Mouse (Mus musculus): Measurements from ENCODE around the gene Ctnna3. TPM values are rescaled to one million over a fixed set of nuclear protein-coding genes. Genes with fewer than 3 reads are reported as not detected.

The Ctnna3 gene
- polyA plus RNA-seq, 1 experiment from 2014 or later = 0.39 TPM

DNA sequence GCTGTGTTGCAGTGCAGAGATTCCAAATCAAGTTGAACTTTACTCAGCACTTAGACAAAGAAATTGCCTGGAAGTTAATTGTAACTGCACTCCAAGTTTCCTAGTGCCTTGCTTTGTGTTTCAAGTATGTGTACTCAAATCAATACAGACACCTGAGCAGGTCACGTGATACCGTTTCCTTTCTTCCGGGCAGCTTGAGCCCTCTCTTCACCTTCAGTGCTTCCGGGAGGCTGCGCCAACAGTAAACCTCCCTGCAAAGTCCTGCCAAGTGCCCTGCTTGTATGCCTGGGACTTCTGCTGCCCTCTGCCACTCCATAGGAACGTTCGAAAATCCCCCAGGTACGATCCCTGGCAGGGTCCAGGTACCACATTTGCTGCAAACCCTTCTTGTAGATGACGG, 223.0 kb downstream of the Ctnna3 start:
- Histone ChIP-seq H3K4me2 (no peak overlapping the region), H3K27me3 (ENCODE audit: insufficient read depth, low read length) (no peaks in the 10 kb centered on the region), H3K4me3 (ENCODE audit: low read depth, low read length) (no peak overlapping the region), H3K9me3 (ENCODE audit: low read depth, low read length) (no peaks in the 10 kb centered on the region), H3K27ac (ENCODE audit: low read depth) (no peak overlapping the region), H3K36me3 (ENCODE audit: insufficient read depth) (no peaks in the 10 kb centered on the region), H3K9ac (no peak overlapping the region), H3K4me1 (ENCODE audit: insufficient read depth) (no peaks in the 10 kb centered on the region)
- 66% methylated on average over 9 of the region's 9 CpGs for WGBS
- TF ChIP-seq CTCF (IDR thresholded peaks at IDR 0.05; ENCODE audit: low read depth) = no peak
- DNase-seq = peak; percentile 26
- ATAC-seq (ENCODE audit: insufficient read depth) = peak; percentile 80

DNA sequence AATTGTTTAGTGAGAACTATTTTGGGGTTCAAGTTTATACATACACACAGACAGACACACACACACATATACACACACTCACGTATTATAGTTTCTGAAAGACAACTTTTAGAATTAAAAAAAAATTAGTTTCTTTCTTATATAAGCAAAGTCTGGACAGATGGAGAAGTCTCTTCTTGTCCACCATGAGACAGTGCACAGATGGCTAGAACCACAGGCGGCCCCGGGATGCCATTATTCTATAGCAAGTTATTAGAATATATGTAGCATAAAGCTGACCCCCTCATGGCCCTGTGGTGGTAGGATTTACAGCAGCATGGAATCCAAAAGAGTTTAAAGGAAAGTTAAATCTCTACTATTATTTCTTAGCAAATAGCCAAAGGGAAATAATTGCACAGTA, 223.7 kb downstream of the Ctnna3 start:
- no peak overlapping the region for H3K4me3 ChIP-seq (ENCODE audit: low read depth, low read length)

DNA sequence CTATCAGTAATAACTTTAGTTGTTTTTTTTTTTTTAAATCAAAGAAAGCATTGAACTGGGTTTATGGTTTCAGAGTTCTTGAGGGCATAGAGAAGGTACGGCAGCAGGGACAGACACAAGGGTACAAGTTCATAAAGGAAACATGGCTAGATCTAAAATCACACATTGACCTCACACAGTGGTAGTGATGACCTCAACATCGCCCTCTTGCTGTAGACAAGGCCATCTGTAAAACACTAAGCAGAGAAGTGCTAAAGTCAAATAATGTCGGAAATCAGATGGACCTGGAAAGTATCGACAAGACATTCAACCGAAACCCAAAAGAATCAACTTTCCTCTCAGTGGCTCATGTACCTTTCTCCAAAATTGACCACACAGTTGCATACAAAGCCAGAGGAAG, 224.7 kb downstream of the Ctnna3 start:
- TF ChIP-seq CTCF (IDR thresholded peaks at IDR 0.05; ENCODE audit: low read depth) = no peak
- ATAC-seq (ENCODE audit: insufficient read depth) (no peak), DNase-seq (no peak)
- Histone ChIP-seq H3K4me3 (ENCODE audit: low read depth, low read length) (no peak overlapping the region), H3K4me1 (ENCODE audit: insufficient read depth) (no peaks in the 10 kb centered on the region), H3K4me2 (no peak overlapping the region), H3K27me3 (ENCODE audit: insufficient read depth, low read length) (no peaks in the 10 kb centered on the region), H3K36me3 (ENCODE audit: insufficient read depth) (no peaks in the 10 kb centered on the region), H3K27ac (ENCODE audit: low read depth) (no peak overlapping the region), H3K9me3 (ENCODE audit: low read depth, low read length) (no peaks in the 10 kb centered on the region), H3K9ac (no peak overlapping the region)
- 84% methylated on average over 5 of the region's 5 CpGs for WGBS

More for the DNA sequence above, 223.7 kb downstream of the Ctnna3 start:
- H3K4me2 ChIP-seq = no peak overlapping the region
- TF ChIP-seq CTCF (IDR thresholded peaks at IDR 0.05; ENCODE audit: low read depth) = no peak
- ATAC-seq (ENCODE audit: insufficient read depth) = no peak
- H3K36me3 ChIP-seq (ENCODE audit: insufficient read depth) = no peaks in the 10 kb centered on the region
- DNase-seq = no peak
- H3K27me3 ChIP-seq (ENCODE audit: insufficient read depth, low read length) = no peaks in the 10 kb centered on the region
- H3K9ac ChIP-seq = no peak overlapping the region
- H3K9me3 ChIP-seq (ENCODE audit: low read depth, low read length) = no peaks in the 10 kb centered on the region
- 85% methylated on average over 3 of the region's 3 CpGs for WGBS
- H3K4me1 ChIP-seq (ENCODE audit: insufficient read depth) = no peaks in the 10 kb centered on the region
- H3K27ac ChIP-seq (ENCODE audit: low read depth) = no peak overlapping the region

DNA sequence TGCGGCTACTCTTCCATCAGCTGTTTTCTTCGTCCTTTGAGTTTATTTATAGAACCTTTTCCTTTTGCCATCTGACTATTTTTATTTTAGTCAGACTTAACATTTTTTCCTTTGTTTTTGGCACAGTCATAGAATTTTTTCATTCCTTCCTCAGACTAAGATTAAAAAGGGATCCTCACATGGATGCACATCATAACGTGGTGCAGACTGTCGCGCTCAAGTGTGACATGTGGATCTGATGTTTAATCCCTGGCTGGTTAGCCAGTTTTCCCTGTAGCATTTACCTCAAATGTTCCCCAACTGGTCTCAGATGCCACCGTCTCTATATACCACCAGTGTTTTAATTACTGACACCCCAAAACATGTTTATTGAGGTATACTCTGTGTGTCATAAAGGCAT, 246.4 kb downstream of the Ctnna3 start:
- Histone ChIP-seq H3K27ac (ENCODE audit: low read depth) (no peak overlapping the region), H3K4me3 (ENCODE audit: low read depth, low read length) (no peak overlapping the region), H3K4me2 (no peak overlapping the region), H3K4me1 (ENCODE audit: insufficient read depth) (no peaks in the 10 kb centered on the region), H3K36me3 (ENCODE audit: insufficient read depth) (no peaks in the 10 kb centered on the region), H3K9ac (no peak overlapping the region), H3K27me3 (ENCODE audit: insufficient read depth, low read length) (no peaks in the 10 kb centered on the region), H3K9me3 (ENCODE audit: low read depth, low read length) (no peaks in the 10 kb centered on the region)
- DNase-seq (no peak), ATAC-seq (ENCODE audit: insufficient read depth) (no peak)
- 81% methylated on average over 6 of the region's 6 CpGs for WGBS
- no peak for TF ChIP-seq CTCF (IDR thresholded peaks at IDR 0.05; ENCODE audit: low read depth)

DNA sequence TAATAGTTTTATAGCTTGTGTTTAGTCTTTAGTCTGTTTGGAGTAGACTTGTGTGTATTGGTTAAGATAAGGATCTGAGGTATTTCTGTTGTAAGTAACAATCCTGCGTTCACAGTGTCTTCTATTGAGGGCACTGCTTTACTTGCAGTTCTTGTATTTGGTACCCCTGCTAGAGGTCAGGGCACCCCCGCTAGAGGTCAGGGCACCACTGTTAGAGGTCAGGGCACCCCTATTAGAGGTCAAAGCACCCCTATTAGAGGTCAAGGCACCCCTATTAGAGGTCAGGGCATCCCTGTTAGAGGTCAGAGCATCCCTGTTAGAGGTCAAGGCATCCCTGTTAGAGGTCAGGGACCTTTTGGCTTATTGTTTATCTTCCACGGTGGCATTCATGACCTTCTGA, 259.3 kb downstream of the Ctnna3 start:
- no peak overlapping the region for H3K4me2 ChIP-seq
- H3K27ac ChIP-seq (ENCODE audit: low read depth) = no peak overlapping the region
- TF ChIP-seq CTCF (IDR thresholded peaks at IDR 0.05; ENCODE audit: low read depth) = no peak
- H3K9ac ChIP-seq = no peak overlapping the region
- ATAC-seq (ENCODE audit: insufficient read depth) (no peak), DNase-seq (no peak)
- H3K4me1 ChIP-seq (ENCODE audit: insufficient read depth) = no peaks in the 10 kb centered on the region
- no peaks in the 10 kb centered on the region for H3K9me3 ChIP-seq (ENCODE audit: low read depth, low read length)
- H3K27me3 ChIP-seq (ENCODE audit: insufficient read depth, low read length) = no peaks in the 10 kb centered on the region
- no peaks in the 10 kb centered on the region for H3K36me3 ChIP-seq (ENCODE audit: insufficient read depth)
- WGBS = 45% methylated on average over 3 of the region's 3 CpGs
- H3K4me3 ChIP-seq (ENCODE audit: low read depth, low read length) = no peak overlapping the region

DNA sequence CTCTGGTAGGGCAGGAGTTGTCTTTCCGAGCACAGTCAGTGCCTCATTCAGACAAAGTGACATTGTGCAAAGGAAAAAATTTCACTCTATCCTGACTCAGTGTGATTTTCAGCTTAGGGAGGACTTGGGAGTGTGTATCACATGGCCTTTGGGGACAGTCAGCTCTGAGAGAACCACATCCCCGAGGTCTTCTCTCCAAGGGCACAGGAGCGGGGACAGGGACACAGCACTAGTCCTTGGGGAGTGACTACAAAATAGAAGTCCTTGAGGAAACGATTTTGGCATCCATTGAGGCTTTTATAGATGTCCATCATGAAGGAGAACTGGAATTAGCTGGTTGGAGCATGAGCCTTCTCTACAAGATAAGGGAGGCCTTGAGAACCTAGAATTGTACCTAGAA, 259.8 kb downstream of the Ctnna3 start:
- ATAC-seq (ENCODE audit: insufficient read depth) (no peak), DNase-seq (no peak)
- no peaks in the 10 kb centered on the region for H3K9me3 ChIP-seq (ENCODE audit: low read depth, low read length)
- H3K4me1 ChIP-seq (ENCODE audit: insufficient read depth) = no peaks in the 10 kb centered on the region
- no peaks in the 10 kb centered on the region for H3K27me3 ChIP-seq (ENCODE audit: insufficient read depth, low read length)
- no peak overlapping the region for H3K4me2 ChIP-seq
- H3K9ac ChIP-seq = no peak overlapping the region
- WGBS = 62% methylated on average over 4 of the region's 4 CpGs
- H3K4me3 ChIP-seq (ENCODE audit: low read depth, low read length) = no peak overlapping the region
- no peak overlapping the region for H3K27ac ChIP-seq (ENCODE audit: low read depth)
- no peaks in the 10 kb centered on the region for H3K36me3 ChIP-seq (ENCODE audit: insufficient read depth)
- no peak for TF ChIP-seq CTCF (IDR thresholded peaks at IDR 0.05; ENCODE audit: low read depth)

DNA sequence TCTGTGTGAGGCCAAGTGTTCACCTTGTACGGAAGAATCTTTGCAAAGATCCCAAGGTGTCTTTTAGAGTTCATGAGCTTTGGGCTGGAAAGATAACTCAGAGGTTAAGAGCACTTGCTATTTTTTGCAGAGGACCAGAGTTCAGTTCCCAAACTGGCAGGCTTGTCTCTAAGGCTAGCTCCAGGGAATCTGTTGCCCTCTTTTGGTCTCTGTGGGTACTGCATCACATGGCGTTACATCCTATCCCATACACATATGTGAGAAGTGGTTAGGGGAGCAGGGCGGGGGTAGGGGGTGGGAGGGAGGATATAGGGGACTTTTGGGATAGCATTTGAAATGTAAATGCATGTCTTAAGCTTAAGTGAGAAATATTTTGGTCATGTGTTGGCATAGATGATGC, 262.1 kb downstream of the Ctnna3 start:
- H3K36me3 ChIP-seq (ENCODE audit: insufficient read depth) = no peaks in the 10 kb centered on the region
- 34% methylated on average over 3 of the region's 3 CpGs for WGBS
- TF ChIP-seq CTCF (IDR thresholded peaks at IDR 0.05; ENCODE audit: low read depth) = peak; percentile 67
- no peak overlapping the region for H3K4me3 ChIP-seq (ENCODE audit: low read depth, low read length)
- H3K27me3 ChIP-seq (ENCODE audit: insufficient read depth, low read length) = no peaks in the 10 kb centered on the region
- H3K9me3 ChIP-seq (ENCODE audit: low read depth, low read length) = no peaks in the 10 kb centered on the region
- no peak overlapping the region for H3K9ac ChIP-seq
- peak; percentile 68; the same call in 1 of the 2 replicates for ATAC-seq (ENCODE audit: insufficient read depth)
- DNase-seq = peak; percentile 77
- no peaks in the 10 kb centered on the region for H3K4me1 ChIP-seq (ENCODE audit: insufficient read depth)
- H3K27ac ChIP-seq (ENCODE audit: low read depth) = no peak overlapping the region
- H3K4me2 ChIP-seq = no peak overlapping the region

DNA sequence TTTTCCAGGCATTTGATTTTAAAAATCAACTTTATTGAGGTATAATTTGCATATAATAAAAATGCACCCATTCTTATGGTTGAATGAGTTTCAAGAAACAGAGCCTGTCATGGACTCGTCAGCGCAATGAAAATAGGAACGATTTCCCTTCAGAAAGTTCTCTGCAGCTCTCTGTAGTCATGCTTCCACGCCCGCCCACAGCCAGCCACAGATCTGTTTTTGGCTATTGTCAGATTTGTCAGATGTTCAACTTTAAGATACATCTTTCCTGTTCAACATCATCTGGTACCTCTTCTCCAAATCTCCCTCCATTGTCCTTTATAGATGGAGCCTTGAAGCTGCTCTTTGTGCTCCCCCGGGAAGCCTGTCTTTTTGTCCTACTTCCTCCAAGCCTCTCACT, 280.3 kb downstream of the Ctnna3 start:
- Histone ChIP-seq H3K27me3 (ENCODE audit: insufficient read depth, low read length) (no peaks in the 10 kb centered on the region), H3K9me3 (ENCODE audit: low read depth, low read length) (no peaks in the 10 kb centered on the region), H3K9ac (no peak overlapping the region), H3K4me1 (ENCODE audit: insufficient read depth) (no peaks in the 10 kb centered on the region), H3K4me3 (ENCODE audit: low read depth, low read length) (no peak overlapping the region), H3K27ac (ENCODE audit: low read depth) (no peak overlapping the region), H3K36me3 (ENCODE audit: insufficient read depth) (no peaks in the 10 kb centered on the region), H3K4me2 (no peak overlapping the region)
- ATAC-seq (ENCODE audit: insufficient read depth) (no peak), DNase-seq (no peak)
- 85% methylated on average over 6 of the region's 6 CpGs for WGBS
- no peak for TF ChIP-seq CTCF (IDR thresholded peaks at IDR 0.05; ENCODE audit: low read depth)

Data from lung, embryonic 14.5 days (tissue).